Mouse (Mus musculus): ENCODE data around the gene Psma1.

- TF ChIP-seq POLR2A (IDR thresholded peaks at IDR 0.05; ENCODE audit: low read depth, low read length) (no peak), CTCF (conservative IDR thresholded peaks at IDR 0.05; ENCODE audit: insufficient read depth, insufficient read length, low read depth, low read length) (no peak)
These were observed 18.0 kb upstream of the Psma1 start for GRCm38 (mm10) chr7:114293903-114294302.
